Mouse (Mus musculus) heart, postnatal 10 days (tissue): Measurements from ENCODE around the gene Coa6. TPM values are rescaled to one million over a fixed set of nuclear protein-coding genes. Genes with fewer than 3 reads are reported as not detected.

Experiments used
- DNase-seq, 2 experiments: peaks; one replicate each; pipeline ENCODE4 v3.0.0; 2021
- intact Hi-C: fragments of 180-260 bp; cut with DNase I; formaldehyde crosslinking; loops from one replicate; pipeline ENCODE4 v1.15.1; 2025
- total RNA-seq, 2 experiments: library from RNA; stranded (reverse); gene quantifications; 2 replicates each; pipeline ENCODE4 v1.2.3; 2021

Gene Coa6
- total RNA-seq, 2 experiments from 2014 or later, result 25.4 to 26.5 TPM

GRCm38 (mm10) chr8:126460274-126460673, 38.0 kb downstream of the Coa6 start:
- intact Hi-C loops, result no loop called here
- DNase-seq, result peak; percentile 36 to 62

GRCm38 (mm10) chr8:126461735-126462134, 39.4 kb downstream of the Coa6 start:
- no peak for DNase-seq
- intact Hi-C loops, result no loop called here

GRCm38 (mm10) chr8:126464071-126464470, 41.8 kb downstream of the Coa6 start:
- DNase-seq, result no peak
- intact Hi-C loops, result no loop called here

- no peak for DNase-seq
- intact Hi-C loops, result loop anchor here (10.0 kb wide), 1 partner anchor 671 kb away; no protein-coding TSS in a partner anchor
These were observed 51.5 kb downstream of the Coa6 start for GRCm38 (mm10) chr8:126473802-126474298.

GRCm38 (mm10) chr8:126474299-126475187, 52.2 kb downstream of the Coa6 start, which contains the start of gene Tarbp1:
Tarbp1 (minus strand) TSS chr8:126475065.
- intact Hi-C loops, result loop anchor here (10.0 kb wide), 1 partner anchor 670 kb away; no protein-coding TSS in a partner anchor

More at GRCm38 (mm10) chr8:126474299-126475187, 52.2 kb downstream of the Coa6 start, which contains the start of gene Tarbp1:
- peak; percentile 94 to 95 for DNase-seq

Other genes starting within 250 kb of the Coa6 start
- gene Slc35f3, start 124.0 kb upstream of the Coa6 start, total RNA-seq, result not detected
- 1 to 10 TPM; 5.7 to 6.2 TPM for gene Tarbp1, start 52.5 kb downstream of the Coa6 start, total RNA-seq
- gene Irf2bp2, start 171.5 kb downstream of the Coa6 start, total RNA-seq, result 100 to 1,000 TPM; 101 to 154 TPM